In genomic region chr9:103480603-103481220, GRCm38 (mm10) we compare ENCODE assay signal across 9 mouse cellular contexts. TPM values are rescaled to one million over a fixed set of nuclear protein-coding genes. Genes with fewer than 3 reads are reported as not detected.
DNase-seq lines count a peak whose midpoint lies in the region; ATAC-seq and TF ChIP-seq lines count a peak whose summit lies in the region.
"Had no signal": no experiment of that assay in that cellular context is flagged by ENCODE, and none has a peak within 500 bp of the region (broad histone marks: within the 10 kb centered on the region; RNA-seq: fewer than 3 reads in every experiment).

No protein-coding gene starts in this region.

- no peaks in the 10 kb centered on the region for H3K36me3 ChIP-seq in lung, embryonic 16.5 days (ENCODE audit: control insufficient read depth, insufficient read depth, low read length)
- H3K36me3 ChIP-seq in forebrain, embryonic 16.5 days (ENCODE audit: control insufficient read depth, insufficient read depth), result no peaks in the 10 kb centered on the region
- no peaks in the 10 kb centered on the region for H3K36me3 ChIP-seq in intestine, postnatal 0 days (ENCODE audit: control insufficient read depth, insufficient read depth)
- H3K36me3 ChIP-seq in midbrain, embryonic 11.5 days (ENCODE audit: control insufficient read depth, insufficient read depth, low read length), result no peaks in the 10 kb centered on the region
- H3K36me3 ChIP-seq: G1E had no signal

- no peak overlapping the region for H3K9ac ChIP-seq in lung, embryonic 16.5 days (ENCODE audit: low read length)
- no peak overlapping the region for H3K9ac ChIP-seq in forebrain, embryonic 16.5 days (replicated peaks; ENCODE audit: low read depth, low read length)
- no peak overlapping the region for H3K9ac ChIP-seq in intestine, postnatal 0 days (ENCODE audit: low read depth, low read length)
- no peak overlapping the region for H3K9ac ChIP-seq in midbrain, embryonic 11.5 days (ENCODE audit: low read length)

- DNase-seq in lung, adult 18-20 months, result no peak
- DNase-seq in midbrain, embryonic 11.5 days (ENCODE audit: low spot score, missing footprints), result no peak
- no peak for DNase-seq in B cell, adult 2 months
- no peak for DNase-seq in spleen, postnatal 10 days (ENCODE audit: low spot score in 2 of 2)

- H3K4me1 ChIP-seq in lung, embryonic 16.5 days (replicated peaks; ENCODE audit: control insufficient read depth, insufficient read depth, low read length), result peaks cover 8% of the 10 kb centered on the region
- peaks cover 3% of the 10 kb centered on the region for H3K4me1 ChIP-seq in forebrain, embryonic 16.5 days (replicated peaks; ENCODE audit: control insufficient read depth, insufficient read depth, low read length)
- H3K4me1 ChIP-seq in intestine, postnatal 0 days (replicated peaks; ENCODE audit: control insufficient read depth, insufficient read depth, low read length), result no peaks in the 10 kb centered on the region
- peaks cover 4% of the 10 kb centered on the region; the same call in 1 of the 2 replicates for H3K4me1 ChIP-seq in midbrain, embryonic 11.5 days (ENCODE audit: control insufficient read depth, insufficient read depth, low read length)

- no peak for TF ChIP-seq CTCF in intestine, postnatal 0 days (IDR thresholded peaks at IDR 0.05; ENCODE audit: low read depth)

- H3K9me3 ChIP-seq in lung, embryonic 16.5 days (ENCODE audit: control insufficient read depth, low read length), result no peaks in the 10 kb centered on the region
- no peaks in the 10 kb centered on the region for H3K9me3 ChIP-seq in forebrain, embryonic 16.5 days (ENCODE audit: control insufficient read depth, low read length)
- no peaks in the 10 kb centered on the region for H3K9me3 ChIP-seq in intestine, postnatal 0 days (ENCODE audit: control insufficient read depth)
- no peaks in the 10 kb centered on the region for H3K9me3 ChIP-seq in midbrain, embryonic 11.5 days (ENCODE audit: control insufficient read depth, low read length)

- peak; percentile 71 for ATAC-seq in lung, embryonic 16.5 days (ENCODE audit: low read depth)
- ATAC-seq in forebrain, embryonic 16.5 days, result peak; percentile 37
- peak; percentile 45; the same call in 1 of the 2 replicates for ATAC-seq in intestine, postnatal 0 days
- peak; percentile 42; the same call in 1 of the 2 replicates for ATAC-seq in midbrain, embryonic 11.5 days (ENCODE audit: low FRiP score)
- no peak for ATAC-seq in erythroblast, adult 5-6 weeks (replicated peaks; ENCODE audit: low FRiP score, poor library complexity, severe bottlenecking)

- 41% methylated on average over 8 of the region's 8 CpGs for WGBS in lung, embryonic 16.5 days
- 43% methylated on average over 8 of the region's 8 CpGs for WGBS in forebrain, embryonic 16.5 days
- WGBS in intestine, postnatal 0 days, result 51% methylated on average over 8 of the region's 8 CpGs
- 60% methylated on average over 8 of the region's 8 CpGs for WGBS in midbrain, embryonic 11.5 days

- H3K27ac ChIP-seq in lung, embryonic 16.5 days (ENCODE audit: low read length), result no peak overlapping the region
- H3K27ac ChIP-seq in forebrain, embryonic 16.5 days (ENCODE audit: low read length), result no peak overlapping the region
- no peak overlapping the region for H3K27ac ChIP-seq in intestine, postnatal 0 days (ENCODE audit: low read depth, low read length)
- H3K27ac ChIP-seq in midbrain, embryonic 11.5 days (ENCODE audit: low read depth, low read length), result peak overlapping the region; percentile 8; the same call in 1 of the 2 replicates

- no peak overlapping the region for H3K4me2 ChIP-seq in lung, embryonic 16.5 days (ENCODE audit: low read depth, low read length)
- H3K4me2 ChIP-seq in forebrain, embryonic 16.5 days (ENCODE audit: low read length), result no peak overlapping the region
- H3K4me2 ChIP-seq in intestine, postnatal 0 days (replicated peaks; ENCODE audit: low read depth), result no peak overlapping the region
- no peak overlapping the region for H3K4me2 ChIP-seq in midbrain, embryonic 11.5 days

- H3K27me3 ChIP-seq in lung, embryonic 16.5 days (ENCODE audit: control insufficient read depth, insufficient read depth, low read depth, low read length), result no peaks in the 10 kb centered on the region
- no peaks in the 10 kb centered on the region for H3K27me3 ChIP-seq in forebrain, embryonic 16.5 days (replicated peaks; ENCODE audit: control insufficient read depth, insufficient read depth, low read length)
- H3K27me3 ChIP-seq in intestine, postnatal 0 days (replicated peaks; ENCODE audit: control insufficient read depth, insufficient read depth, low read length), result no peaks in the 10 kb centered on the region
- no peaks in the 10 kb centered on the region for H3K27me3 ChIP-seq in midbrain, embryonic 11.5 days (ENCODE audit: control insufficient read depth, insufficient read depth, low read length)

- no peak overlapping the region for H3K4me3 ChIP-seq in lung, embryonic 16.5 days (ENCODE audit: low read length)
- H3K4me3 ChIP-seq in forebrain, embryonic 16.5 days (replicated peaks; ENCODE audit: low read length), result no peak overlapping the region
- H3K4me3 ChIP-seq in intestine, postnatal 0 days (ENCODE audit: low read depth, low read length), result no peak overlapping the region
- H3K4me3 ChIP-seq in midbrain, embryonic 11.5 days (ENCODE audit: low read depth, low read length), result no peak overlapping the region

RNA-seq across cellular contexts. Expression of gene Bfsp2, which starts 0.5 kb away (rescaled TPM):
- 0.29 and 0.62 TPM in 2 replicates for polyA plus RNA-seq in lung, embryonic 16.5 days (2015; fragmentation: Nextera tagmentation; extraction: Ambion mirVana)
- 0.90 and 1.1 TPM in 2 replicates for polyA plus RNA-seq in forebrain, embryonic 16.5 days (2015; fragmentation: Nextera tagmentation; extraction: Ambion mirVana)
- polyA plus RNA-seq in intestine, postnatal 0 days (2015; fragmentation: Nextera tagmentation; extraction: Ambion mirVana), result 0.35 and 0.41 TPM in 2 replicates
- 1.7 and 2.6 TPM in 2 replicates for polyA plus RNA-seq in midbrain, embryonic 11.5 days (2014; fragmentation: Nextera tagmentation; extraction: Ambion mirVana)
- not detected in 2 replicates for total RNA-seq in erythroblast, adult 5-6 weeks (2015; ENCODE audit: low replicate concordance)
- not detected in 2 replicates for total RNA-seq in erythroblast, adult 5-6 weeks (2017; ENCODE audit: low replicate concordance)
- total RNA-seq: G1E had no signal
- polyA plus RNA-seq: G1E had no signal
